In genomic region chr2:59793337-59793736, GRCm38 (mm10) we compare ENCODE assay signal across 24 mouse cellular contexts.
DNase-seq lines count a peak whose midpoint lies in the region; ATAC-seq and TF ChIP-seq lines count a peak whose summit lies in the region.
"Had no signal": no experiment of that assay in that cellular context is flagged by ENCODE, and none has a peak within 500 bp of the region (broad histone marks: within the 10 kb centered on the region; RNA-seq: fewer than 3 reads in every experiment).

No protein-coding gene starts in this region.

- no peak overlapping the region for H3K27ac ChIP-seq in liver, postnatal 0 days (ENCODE audit: low read depth)
- no peak overlapping the region for H3K27ac ChIP-seq in intestine, embryonic 16.5 days (ENCODE audit: low read length)
- H3K27ac ChIP-seq in liver, embryonic 14.5 days: no peak overlapping the region
- H3K27ac ChIP-seq: forebrain, embryonic 13.5 days; hindbrain, embryonic 14.5 days had no signal

- H3K27me3 ChIP-seq in liver, postnatal 0 days (ENCODE audit: insufficient read depth, low read length): no peaks in the 10 kb centered on the region
- H3K27me3 ChIP-seq in intestine, embryonic 16.5 days (replicated peaks; ENCODE audit: control insufficient read depth, insufficient read depth, low read length): no peaks in the 10 kb centered on the region
- H3K27me3 ChIP-seq in liver, embryonic 14.5 days (ENCODE audit: control insufficient read depth, insufficient read depth, low read length): no peaks in the 10 kb centered on the region
- H3K27me3 ChIP-seq: forebrain, embryonic 13.5 days had no signal

- H3K4me3 ChIP-seq in liver, postnatal 0 days (ENCODE audit: low read depth, low read length): no peak overlapping the region
- H3K4me3 ChIP-seq in intestine, embryonic 16.5 days (ENCODE audit: low read length): no peak overlapping the region
- no peak overlapping the region for H3K4me3 ChIP-seq in liver, embryonic 14.5 days (ENCODE audit: insufficient read depth in 1 of 2, low read depth in 2 of 2, low read length in 2 of 2)
- H3K4me3 ChIP-seq: forebrain, embryonic 13.5 days had no signal

- no peaks in the 10 kb centered on the region for H3K9me3 ChIP-seq in liver, postnatal 0 days (ENCODE audit: low read length)
- no peaks in the 10 kb centered on the region for H3K9me3 ChIP-seq in intestine, embryonic 16.5 days (ENCODE audit: control insufficient read depth, low read length)
- no peaks in the 10 kb centered on the region for H3K9me3 ChIP-seq in liver, embryonic 14.5 days (ENCODE audit: control insufficient read depth, low read length)
- H3K9me3 ChIP-seq: forebrain, embryonic 13.5 days had no signal

- 43% methylated on average over 9 of the region's 9 CpGs for WGBS in liver, postnatal 0 days (ENCODE audit: insufficient replicate concordance)
- WGBS in intestine, embryonic 16.5 days: 47% methylated on average over 9 of the region's 9 CpGs
- 9% methylated on average over 9 of the region's 9 CpGs for WGBS in liver, embryonic 14.5 days (ENCODE audit: insufficient replicate concordance)

- peak; percentile 50 for DNase-seq in liver
- no peak for DNase-seq in liver, postnatal 0 days
- DNase-seq in liver, embryonic 14.5 days (ENCODE audit: low read depth in 3 of 3, low spot score in 3 of 3): no peak
- no peak for DNase-seq in spleen, adult 18-20 months
- DNase-seq in frontal cortex, adult 2 months (ENCODE audit: extremely low spot score in 1 of 2, low spot score in 1 of 2): no peak
- DNase-seq: adrenal gland, postnatal 36 days; cerebellum, adult 8-10 months; cerebellum, postnatal 36 days; gastrocnemius, postnatal 25 days; heart, adult 18-20 months; kidney, adult 9 months; kidney, postnatal 14 days; lung, adult 18-20 months; lung, postnatal 4 days; right cerebral cortex, postnatal 4 days; thymus, postnatal 4 days had no signal

- no peak for ATAC-seq in liver, postnatal 0 days
- peak; percentile 95 for ATAC-seq in intestine, embryonic 16.5 days
- ATAC-seq in liver, embryonic 14.5 days (ENCODE audit: insufficient read depth): peak; percentile 53; the same call in 1 of the 2 replicates
- ATAC-seq in granulocyte monocyte progenitor cell, adult 5-6 weeks (replicated peaks; ENCODE audit: poor library complexity, severe bottlenecking): no peak
- ATAC-seq: forebrain, embryonic 13.5 days; lung, postnatal 0 days; midbrain, embryonic 16.5 days had no signal

- no peak for TF ChIP-seq EP300 in liver, postnatal 0 days (IDR thresholded peaks at IDR 0.05; ENCODE audit: low read depth)
- TF ChIP-seq EP300 in liver, embryonic 14.5 days (IDR thresholded peaks at IDR 0.05; ENCODE audit: low read depth): no peak

- peaks cover 24% of the 10 kb centered on the region for H3K36me3 ChIP-seq in liver, postnatal 0 days (replicated peaks; ENCODE audit: insufficient read depth, low read length)
- peaks cover 14% of the 10 kb centered on the region for H3K36me3 ChIP-seq in intestine, embryonic 16.5 days (ENCODE audit: control insufficient read depth, insufficient read depth, low read length)
- H3K36me3 ChIP-seq in liver, embryonic 14.5 days (replicated peaks; ENCODE audit: control insufficient read depth, insufficient read depth, low read depth): no peaks in the 10 kb centered on the region

- H3K9ac ChIP-seq in liver, postnatal 0 days (replicated peaks): no peak overlapping the region
- no peak overlapping the region for H3K9ac ChIP-seq in intestine, embryonic 16.5 days (ENCODE audit: low read depth, low read length)
- no peak overlapping the region for H3K9ac ChIP-seq in liver, embryonic 14.5 days (replicated peaks)
- H3K9ac ChIP-seq: forebrain, embryonic 13.5 days; hindbrain, embryonic 14.5 days had no signal

- no peak overlapping the region for H3K4me2 ChIP-seq in liver, postnatal 0 days (ENCODE audit: low read depth, low read length)
- H3K4me2 ChIP-seq in intestine, embryonic 16.5 days (ENCODE audit: low read depth, low read length): no peak overlapping the region
- H3K4me2 ChIP-seq in liver, embryonic 14.5 days (ENCODE audit: low read depth): no peak overlapping the region
- H3K4me2 ChIP-seq: forebrain, embryonic 13.5 days; heart, embryonic 11.5 days; hindbrain, embryonic 14.5 days; midbrain, embryonic 11.5 days had no signal

- no peaks in the 10 kb centered on the region for H3K4me1 ChIP-seq in liver, postnatal 0 days (ENCODE audit: insufficient read depth)
- 0 out of 2 replicates have a peak, but pooled peaks cover 4% of the 10 kb centered on the region for H3K4me1 ChIP-seq in intestine, embryonic 16.5 days (ENCODE audit: control insufficient read depth, insufficient read depth, low read length)
- peaks cover 0 to 4% of the 10 kb centered on the region in 2 experiments; a peak in 2 of 4 replicates for H3K4me1 ChIP-seq in liver, embryonic 14.5 days (replicated peaks; ENCODE audit: control insufficient read depth in 2 of 2, insufficient read depth in 2 of 2, low read length in 1 of 2)

- TF ChIP-seq CTCF in liver, postnatal 0 days (IDR thresholded peaks at IDR 0.05; ENCODE audit: low read depth): no peak
- TF ChIP-seq CTCF in liver, embryonic 14.5 days (IDR thresholded peaks at IDR 0.05; ENCODE audit: low read depth): no peak

Comparison
In these comparisons a context has a peak if more than half of its experiments do, and no peak if none do; other contexts are left out.
1. ATAC-seq: peak in intestine, embryonic 16.5 days (single experiment) and liver, embryonic 14.5 days (single experiment); none in liver, postnatal 0 days (single experiment) and granulocyte monocyte progenitor cell, adult 5-6 weeks (single experiment).